Mouse (Mus musculus): ENCODE results near the gene Dpp9.

- TF ChIP-seq EP300 (IDR thresholded peaks at IDR 0.05; ENCODE audit: insufficient read depth, low read depth, low read length) (no peak), POLR2A (IDR thresholded peaks at IDR 0.05; ENCODE audit: insufficient read depth, low read depth, low read length) (no peak; the same call in 1 of the 2 replicates), CTCF (IDR thresholded peaks at IDR 0.05) (no peak)
Observed at GRCm38 (mm10) chr17:56265011-56265410, 46.3 kb upstream of the Dpp9 start.

Measured in heart, adult 2 months (tissue).